Mouse (Mus musculus): ENCODE data around the gene Gpr182. TPM values are rescaled to one million over a fixed set of nuclear protein-coding genes. Genes with fewer than 3 reads are reported as not detected.

Gene Gpr182
- polyA plus RNA-seq, 1 experiment from 2014 or later: 2.7 TPM

GRCm38 (mm10) chr10:127731397-127731796 lies 20.1 kb downstream of the Gpr182 start:
- no peak overlapping the region for H3K27ac ChIP-seq (ENCODE audit: low read length)
- no peak overlapping the region for H3K4me3 ChIP-seq (replicated peaks; ENCODE audit: low read length)
- H3K9ac ChIP-seq (ENCODE audit: low read length): 0 out of 2 replicates have a peak overlapping the region, but pooled peaks have one; percentile 29
- H3K36me3 ChIP-seq (ENCODE audit: control insufficient read depth, insufficient read depth, low read length): no peaks in the 10 kb centered on the region
- H3K4me2 ChIP-seq (ENCODE audit: low read depth, low read length): no peak overlapping the region
- H3K9me3 ChIP-seq (replicated peaks; ENCODE audit: control insufficient read depth, low read length): peaks cover 4% of the 10 kb centered on the region
- ATAC-seq (ENCODE audit: insufficient read depth, low FRiP score): no peak
- H3K4me1 ChIP-seq (ENCODE audit: control insufficient read depth, insufficient read depth, low read length): 0 out of 2 replicates have a peak, but pooled peaks cover 4% of the 10 kb centered on the region
- H3K27me3 ChIP-seq (ENCODE audit: control insufficient read depth, insufficient read depth, low read length): no peaks in the 10 kb centered on the region
- WGBS: 24% methylated on average over 5 of the region's 5 CpGs

GRCm38 (mm10) chr10:127730933-127731310 lies 20.6 kb downstream of the Gpr182 start:
- Histone ChIP-seq H3K4me2 (ENCODE audit: low read depth, low read length) (no peak overlapping the region), H3K27ac (ENCODE audit: low read length) (no peak overlapping the region), H3K9ac (ENCODE audit: low read length) (0 out of 2 replicates have a peak overlapping the region, but pooled peaks have one; percentile 29), H3K27me3 (ENCODE audit: control insufficient read depth, insufficient read depth, low read length) (no peaks in the 10 kb centered on the region), H3K4me1 (ENCODE audit: control insufficient read depth, insufficient read depth, low read length) (0 out of 2 replicates have a peak, but pooled peaks cover 4% of the 10 kb centered on the region), H3K4me3 (replicated peaks; ENCODE audit: low read length) (no peak overlapping the region), H3K36me3 (ENCODE audit: control insufficient read depth, insufficient read depth, low read length) (no peaks in the 10 kb centered on the region), H3K9me3 (replicated peaks; ENCODE audit: control insufficient read depth, low read length) (peaks cover 4% of the 10 kb centered on the region)
- WGBS: 45% methylated on average over 9 of the region's 9 CpGs
- no peak for ATAC-seq (ENCODE audit: insufficient read depth, low FRiP score)

- H3K9ac ChIP-seq (ENCODE audit: low read length): no peak overlapping the region
- 73% methylated on average over 11 of the region's 11 CpGs for WGBS
- no peak for ATAC-seq (ENCODE audit: insufficient read depth, low FRiP score)
Measured at GRCm38 (mm10) chr10:127730285-127730932, 21.1 kb downstream of the Gpr182 start.

GRCm38 (mm10) chr10:127728437-127728836 lies 23.1 kb downstream of the Gpr182 start:
- no peaks in the 10 kb centered on the region for H3K9me3 ChIP-seq (replicated peaks; ENCODE audit: control insufficient read depth, low read length)
- H3K4me2 ChIP-seq (ENCODE audit: low read depth, low read length): no peak overlapping the region
- H3K27me3 ChIP-seq (ENCODE audit: control insufficient read depth, insufficient read depth, low read length): no peaks in the 10 kb centered on the region
- ATAC-seq (ENCODE audit: insufficient read depth, low FRiP score): no peak
- 0 out of 2 replicates have a peak, but pooled peaks cover 4% of the 10 kb centered on the region for H3K4me1 ChIP-seq (ENCODE audit: control insufficient read depth, insufficient read depth, low read length)
- H3K4me3 ChIP-seq (replicated peaks; ENCODE audit: low read length): no peak overlapping the region
- 74% methylated on average over 8 of the region's 8 CpGs for WGBS
- H3K27ac ChIP-seq (ENCODE audit: low read length): no peak overlapping the region
- no peak overlapping the region for H3K9ac ChIP-seq (ENCODE audit: low read length)
- H3K36me3 ChIP-seq (ENCODE audit: control insufficient read depth, insufficient read depth, low read length): no peaks in the 10 kb centered on the region

More at GRCm38 (mm10) chr10:127730285-127730932, 21.1 kb downstream of the Gpr182 start:
- Histone ChIP-seq H3K4me2 (ENCODE audit: low read depth, low read length) (no peak overlapping the region), H3K4me1 (ENCODE audit: control insufficient read depth, insufficient read depth, low read length) (0 out of 2 replicates have a peak, but pooled peaks cover 4% of the 10 kb centered on the region), H3K4me3 (replicated peaks; ENCODE audit: low read length) (no peak overlapping the region), H3K27ac (ENCODE audit: low read length) (no peak overlapping the region), H3K36me3 (ENCODE audit: control insufficient read depth, insufficient read depth, low read length) (no peaks in the 10 kb centered on the region), H3K27me3 (ENCODE audit: control insufficient read depth, insufficient read depth, low read length) (no peaks in the 10 kb centered on the region), H3K9me3 (replicated peaks; ENCODE audit: control insufficient read depth, low read length) (peaks cover 4% of the 10 kb centered on the region)

- ATAC-seq (ENCODE audit: insufficient read depth, low FRiP score): no peak
- H3K9me3 ChIP-seq (replicated peaks; ENCODE audit: control insufficient read depth, low read length): no peaks in the 10 kb centered on the region
- H3K9ac ChIP-seq (ENCODE audit: low read length): no peak overlapping the region
- no peak overlapping the region for H3K4me3 ChIP-seq (replicated peaks; ENCODE audit: low read length)
- no peak overlapping the region for H3K27ac ChIP-seq (ENCODE audit: low read length)
- H3K27me3 ChIP-seq (ENCODE audit: control insufficient read depth, insufficient read depth, low read length): no peaks in the 10 kb centered on the region
- H3K4me1 ChIP-seq (ENCODE audit: control insufficient read depth, insufficient read depth, low read length): peaks cover 7% of the 10 kb centered on the region; the same call in 1 of the 2 replicates
- H3K36me3 ChIP-seq (ENCODE audit: control insufficient read depth, insufficient read depth, low read length): no peaks in the 10 kb centered on the region
- 65% methylated on average over 4 of the region's 4 CpGs for WGBS
- H3K4me2 ChIP-seq (ENCODE audit: low read depth, low read length): no peak overlapping the region
Measured at GRCm38 (mm10) chr10:127725136-127725535, 26.4 kb downstream of the Gpr182 start.

- no peak within 1 kb of the TSS for H3K4me3 ChIP-seq (replicated peaks; ENCODE audit: low read length)
- no peak within 1 kb of the TSS for H3K9ac ChIP-seq (ENCODE audit: low read length)
- no peaks in the 10 kb centered on the region for H3K36me3 ChIP-seq (ENCODE audit: control insufficient read depth, insufficient read depth, low read length)
- 80% methylated on average over 3 of the region's 3 CpGs for WGBS
- no peak within 1 kb of the TSS for H3K27ac ChIP-seq (ENCODE audit: low read length)
- peaks cover 7% of the 10 kb centered on the region; the same call in 1 of the 2 replicates for H3K4me1 ChIP-seq (ENCODE audit: control insufficient read depth, insufficient read depth, low read length)
- no peaks in the 10 kb centered on the region for H3K9me3 ChIP-seq (replicated peaks; ENCODE audit: control insufficient read depth, low read length)
- no peak for ATAC-seq (ENCODE audit: insufficient read depth, low FRiP score)
- no peak within 1 kb of the TSS for H3K4me2 ChIP-seq (ENCODE audit: low read depth, low read length)
- no peaks in the 10 kb centered on the region for H3K27me3 ChIP-seq (ENCODE audit: control insufficient read depth, insufficient read depth, low read length)
Measured at GRCm38 (mm10) chr10:127724178-127724577, 27.4 kb downstream of the Gpr182 start, which contains the start of gene Tac2. TSS of gene Tac2 (plus strand) at chr10:127724478.

- peak; percentile 69 for ATAC-seq (ENCODE audit: insufficient read depth, low FRiP score)
Measured at GRCm38 (mm10) chr10:127721671-127722418, 29.7 kb downstream of the Gpr182 start.

GRCm38 (mm10) chr10:127712736-127713135 lies 38.8 kb downstream of the Gpr182 start:
- no peaks in the 10 kb centered on the region for H3K27me3 ChIP-seq (ENCODE audit: control insufficient read depth, insufficient read depth, low read length)
- H3K4me2 ChIP-seq (ENCODE audit: low read depth, low read length): no peak overlapping the region
- no peaks in the 10 kb centered on the region for H3K9me3 ChIP-seq (replicated peaks; ENCODE audit: control insufficient read depth, low read length)
- no peaks in the 10 kb centered on the region for H3K36me3 ChIP-seq (ENCODE audit: control insufficient read depth, insufficient read depth, low read length)
- no peak overlapping the region for H3K4me3 ChIP-seq (replicated peaks; ENCODE audit: low read length)
- no peak overlapping the region for H3K9ac ChIP-seq (ENCODE audit: low read length)
- no peaks in the 10 kb centered on the region for H3K4me1 ChIP-seq (ENCODE audit: control insufficient read depth, insufficient read depth, low read length)
- no peak overlapping the region for H3K27ac ChIP-seq (ENCODE audit: low read length)
- ATAC-seq (ENCODE audit: insufficient read depth, low FRiP score): no peak
- WGBS: 77% methylated on average over 6 of the region's 6 CpGs

More at GRCm38 (mm10) chr10:127721671-127722418, 29.7 kb downstream of the Gpr182 start:
- Histone ChIP-seq H3K36me3 (ENCODE audit: control insufficient read depth, insufficient read depth, low read length) (no peaks in the 10 kb centered on the region), H3K9me3 (replicated peaks; ENCODE audit: control insufficient read depth, low read length) (no peaks in the 10 kb centered on the region), H3K27me3 (ENCODE audit: control insufficient read depth, insufficient read depth, low read length) (no peaks in the 10 kb centered on the region), H3K9ac (ENCODE audit: low read length) (peak overlapping the region; percentile 70), H3K4me1 (ENCODE audit: control insufficient read depth, insufficient read depth, low read length) (peaks cover 7% of the 10 kb centered on the region; the same call in 1 of the 2 replicates), H3K4me2 (ENCODE audit: low read depth, low read length) (peak overlapping the region; percentile 50), H3K4me3 (replicated peaks; ENCODE audit: low read length) (peak overlapping the region; percentile 32), H3K27ac (ENCODE audit: low read length) (peak overlapping the region; percentile 92)
- 18% methylated on average over 20 of the region's 20 CpGs for WGBS

GRCm38 (mm10) chr10:127710331-127710730 lies 41.2 kb downstream of the Gpr182 start:
- no peaks in the 10 kb centered on the region for H3K36me3 ChIP-seq (ENCODE audit: control insufficient read depth, insufficient read depth, low read length)
- 74% methylated on average over 13 of the region's 13 CpGs for WGBS

More at GRCm38 (mm10) chr10:127710331-127710730, 41.2 kb downstream of the Gpr182 start:
- H3K4me1 ChIP-seq (ENCODE audit: control insufficient read depth, insufficient read depth, low read length): no peaks in the 10 kb centered on the region
- no peak overlapping the region for H3K9ac ChIP-seq (ENCODE audit: low read length)
- H3K4me3 ChIP-seq (replicated peaks; ENCODE audit: low read length): no peak overlapping the region
- no peaks in the 10 kb centered on the region for H3K27me3 ChIP-seq (ENCODE audit: control insufficient read depth, insufficient read depth, low read length)
- no peak overlapping the region for H3K27ac ChIP-seq (ENCODE audit: low read length)
- no peaks in the 10 kb centered on the region for H3K9me3 ChIP-seq (replicated peaks; ENCODE audit: control insufficient read depth, low read length)
- no peak overlapping the region for H3K4me2 ChIP-seq (ENCODE audit: low read depth, low read length)
- ATAC-seq (ENCODE audit: insufficient read depth, low FRiP score): no peak
